Mouse (Mus musculus) liver, adult 2 months (tissue): ENCODE measurements around the gene Lzts2. TPM values are rescaled to one million over a fixed set of nuclear protein-coding genes. Genes with fewer than 3 reads are reported as not detected.

ENCODE experiments used
- DNase-seq: peaks from one replicate; pipeline ENCODE4 v3.0.0-alpha.2; 2011; ENCODE audit warnings: low read depth, low spot score; ENCODE audit errors: extremely low read depth
- H3K27ac ChIP-seq: fragments of 200-500 bp; replicated peaks from 2 replicates; pipeline ENCODE4 v1.5.1; 2012; ENCODE audit warnings: low read depth, mild to moderate bottlenecking, control low read depth, inconsistent platforms, low read length; ENCODE audit not compliant: insufficient read depth
- H3K27me3 ChIP-seq: fragments of 200-500 bp; 2 replicates; pipeline ENCODE4 v1.6.1; 2012; ENCODE audit warnings: mild to moderate bottlenecking, moderate library complexity, low read length, inconsistent platforms; ENCODE audit not compliant: control insufficient read depth, insufficient read depth
- H3K36me3 ChIP-seq: fragments of 200-500 bp; 2 replicates; pipeline ENCODE4 v1.6.1; 2012; ENCODE audit warnings: low read length, inconsistent platforms; ENCODE audit not compliant: control insufficient read depth, insufficient read depth
- H3K4me1 ChIP-seq: fragments of 200-500 bp; 2 replicates; pipeline ENCODE4 v1.6.1; 2011; ENCODE audit warnings: low read length; ENCODE audit not compliant: control insufficient read depth, insufficient read depth
- H3K4me3 ChIP-seq: fragments of 200-500 bp; 2 replicates; pipeline ENCODE4 v1.5.1; 2011; ENCODE audit warnings: low read depth, mild to moderate bottlenecking, control low read depth, low read length, moderate library complexity; ENCODE audit not compliant: insufficient read depth
- H3K79me2 ChIP-seq: fragments of 200-500 bp; 2 replicates; pipeline ENCODE4 v1.6.1; 2012; ENCODE audit warnings: inconsistent platforms, mild to moderate bottlenecking, low read length, moderate library complexity; ENCODE audit not compliant: control insufficient read depth, insufficient read depth
- H3K9ac ChIP-seq: fragments of 200-500 bp; 2 replicates; pipeline ENCODE4 v1.6.1; 2012; ENCODE audit warnings: low read depth, mild to moderate bottlenecking, control low read depth, inconsistent platforms, low read length
- CTCF ChIP-seq: fragments of 200-500 bp; IDR thresholded peaks from 2 replicates; pipeline ENCODE4 v1.5.1; 2011; ENCODE audit warnings: low read depth, low read length, control low read depth
- POLR2A ChIP-seq: fragments of 200-500 bp; IDR thresholded peaks from 2 replicates; pipeline ENCODE4 v1.6.1; 2011; ENCODE audit warnings: low read length, control low read depth; ENCODE audit not compliant: insufficient read depth; ENCODE audit errors: extremely low read depth
- WGBS: fragments of 180-500 bp; shearing (Covaris S2); methylation state at CpG from one replicate; pipeline ENCODE4 v1.1.7; 2018; 5-methylcytosine and 5-hydroxymethylcytosine counted together
- polyA plus RNA-seq: library from polyadenylated mRNA; depleted of rRNA; stranded (reverse); fragments of >200 nt; gene quantifications from 2 replicates; pipeline ENCODE4 v1.2.3, GENCODE M21; 2012; rRNA removed
- total RNA-seq: library from RNA; depleted of rRNA; stranded (reverse); fragments of >200 nt; gene quantifications from 2 replicates; pipeline ENCODE4 v1.2.3, GENCODE M21; 2014; rRNA removed

Gene Lzts2
- total RNA-seq (3.4 and 4.6 TPM in 2 replicates), polyA plus RNA-seq (14.2 and 14.3 TPM in 2 replicates)

DNA sequence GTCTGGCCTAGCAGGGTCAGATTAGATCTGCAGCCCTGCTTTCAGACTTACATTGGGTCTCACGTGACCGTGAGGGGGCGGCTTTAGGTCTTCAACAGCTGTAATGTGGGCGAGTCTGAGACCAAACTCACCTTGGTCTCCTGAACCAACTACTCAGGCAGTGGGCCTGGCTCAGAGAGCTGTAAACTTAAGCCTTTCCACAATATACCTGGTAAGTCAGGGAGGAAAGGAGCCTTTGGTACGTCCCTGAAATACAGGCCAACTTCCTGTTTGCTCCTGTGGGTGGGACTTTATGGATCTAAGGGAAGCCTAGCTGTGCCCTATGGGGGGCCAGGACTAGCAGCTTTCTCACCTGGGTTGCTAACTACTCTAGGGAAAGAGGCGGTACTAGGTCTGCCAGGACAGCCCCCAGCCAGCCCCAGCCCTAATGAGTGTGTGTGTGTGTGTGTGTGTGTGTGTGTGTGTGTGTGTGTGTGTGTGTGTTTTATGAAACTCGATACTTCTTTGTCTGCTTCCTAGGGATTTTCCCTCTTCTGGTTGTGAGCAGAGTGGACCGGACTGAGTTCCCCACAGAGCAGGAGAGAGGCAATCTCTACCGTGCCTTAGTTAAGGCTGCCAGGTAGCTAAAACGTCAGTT lies at the start of gene Lzts2:
Lzts2 (plus strand) TSS at position 80 of the 637 bp plus-strand sequence.
- peaks cover 16% of the 10 kb centered on the region for H3K4me1 ChIP-seq
- H3K4me3 ChIP-seq, result peak within 1 kb of the TSS; percentile 73
- H3K27ac ChIP-seq, result peak within 1 kb of the TSS; percentile 92
- H3K9ac ChIP-seq, result peak within 1 kb of the TSS; percentile 79
- WGBS, result 10% methylated on average over 10 of the region's 10 CpGs
- peaks cover 10% of the 10 kb centered on the region for H3K36me3 ChIP-seq
- TF ChIP-seq POLR2A (no peak), CTCF (no peak)
- H3K27me3 ChIP-seq, result no peaks in the 10 kb centered on the region
- H3K79me2 ChIP-seq, result peaks cover 5% of the 10 kb centered on the region; the same call in 1 of the 2 replicates
- peak; percentile 62 for DNase-seq

DNA sequence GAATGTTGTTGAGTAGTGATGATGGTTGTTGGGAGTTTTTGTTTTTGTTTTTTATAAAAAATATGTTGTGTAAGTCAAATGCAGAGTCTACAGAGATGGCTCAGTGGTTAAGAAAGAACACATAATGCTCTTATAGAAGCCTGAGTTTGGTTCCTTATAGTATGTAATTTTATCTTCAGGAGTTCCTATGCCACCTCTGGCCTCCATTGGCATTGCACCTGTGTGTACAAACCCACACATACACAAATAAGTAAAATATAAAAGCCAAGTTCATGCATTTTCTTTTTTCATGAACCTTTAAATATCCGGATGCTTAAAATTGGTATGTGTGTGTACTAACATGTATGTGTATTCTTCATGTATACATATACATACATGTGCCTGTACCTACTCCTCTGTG lies 48.2 kb upstream of the Lzts2 start:
- H3K36me3 ChIP-seq, result peaks cover 53% of the 10 kb centered on the region
- 95% methylated on average over 1 of the region's 1 CpGs for WGBS

DNA sequence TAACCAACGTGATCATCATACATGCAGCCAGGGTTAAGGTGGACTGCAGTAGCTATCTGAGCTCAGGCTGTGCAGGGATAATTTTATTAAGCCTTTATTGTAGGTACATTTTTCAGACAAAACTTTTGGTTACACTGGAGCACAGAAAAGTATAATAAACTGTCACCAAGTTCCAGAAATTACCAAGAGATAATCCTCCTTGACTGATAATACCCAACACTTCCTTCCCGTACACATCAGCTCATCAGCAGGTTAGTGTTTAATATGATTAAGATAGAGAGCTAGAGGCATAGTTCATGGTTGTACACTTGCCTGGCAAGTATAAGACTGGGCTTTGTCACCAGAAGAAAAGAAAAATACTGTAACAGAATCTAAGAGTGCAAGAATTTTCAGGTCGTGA lies 45.9 kb upstream of the Lzts2 start:
- Histone ChIP-seq H3K79me2 (no peaks in the 10 kb centered on the region), H3K4me1 (no peaks in the 10 kb centered on the region), H3K4me3 (no peak overlapping the region), H3K36me3 (peaks cover 58% of the 10 kb centered on the region), H3K27ac (no peak overlapping the region), H3K9ac (no peak overlapping the region), H3K27me3 (no peaks in the 10 kb centered on the region)
- WGBS, result 90% methylated on average over 3 of the region's 3 CpGs
- DNase-seq, result no peak
- TF ChIP-seq CTCF (no peak), POLR2A (no peak)

More for the DNA sequence above, 48.2 kb upstream of the Lzts2 start:
- Histone ChIP-seq H3K79me2 (no peaks in the 10 kb centered on the region), H3K27ac (no peak overlapping the region), H3K4me1 (no peaks in the 10 kb centered on the region), H3K9ac (no peak overlapping the region), H3K27me3 (no peaks in the 10 kb centered on the region), H3K4me3 (no peak overlapping the region)
- TF ChIP-seq CTCF (no peak), POLR2A (no peak)
- no peak for DNase-seq

DNA sequence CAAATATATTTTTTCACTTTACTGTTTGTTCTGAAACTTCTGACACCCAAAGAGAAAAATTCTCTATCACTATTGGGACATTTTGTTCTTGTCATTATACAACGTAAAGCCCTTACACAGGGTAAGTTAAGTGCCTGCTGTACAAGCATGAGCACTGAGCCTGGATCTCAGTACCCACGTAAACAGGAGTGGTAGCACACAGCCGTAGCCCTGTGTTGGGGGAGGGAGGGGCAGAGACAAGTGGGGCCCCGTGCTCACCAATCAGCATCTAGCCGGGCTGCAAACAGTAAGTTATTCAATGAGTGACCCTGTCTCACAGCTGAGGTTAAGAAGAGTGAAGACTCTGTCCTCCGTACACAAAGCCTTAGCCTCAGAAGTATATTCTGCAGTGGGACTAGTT lies 37.6 kb upstream of the Lzts2 start:
- 89% methylated on average over 6 of the region's 6 CpGs for WGBS
- Histone ChIP-seq H3K27ac (no peak overlapping the region), H3K79me2 (no peaks in the 10 kb centered on the region), H3K4me1 (no peaks in the 10 kb centered on the region), H3K9ac (no peak overlapping the region), H3K4me3 (no peak overlapping the region), H3K27me3 (no peaks in the 10 kb centered on the region), H3K36me3 (peaks cover 62% of the 10 kb centered on the region)
- TF ChIP-seq POLR2A (no peak), CTCF (no peak)
- no peak for DNase-seq

DNA sequence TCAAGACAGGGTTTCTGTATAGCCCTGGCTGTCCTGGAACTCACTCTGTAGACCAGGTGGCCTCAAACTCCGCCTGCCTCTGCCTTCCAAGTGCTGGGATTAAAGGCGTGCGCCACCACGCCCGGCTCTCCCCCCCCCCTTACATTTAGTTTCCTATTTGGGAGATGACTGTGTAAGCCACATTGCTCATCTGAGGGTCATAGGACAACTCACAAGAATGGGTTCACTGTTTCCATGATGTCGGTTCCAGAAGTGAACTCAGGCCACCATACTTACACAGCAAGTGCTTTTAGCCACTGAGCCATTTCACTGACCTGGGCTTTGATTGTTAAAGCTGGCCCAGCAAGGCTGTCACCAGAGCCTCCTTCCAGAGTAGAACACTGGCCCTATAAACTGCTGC lies 37.1 kb upstream of the Lzts2 start:
- TF ChIP-seq CTCF, result no peak
- Histone ChIP-seq H3K4me1 (no peaks in the 10 kb centered on the region), H3K4me3 (no peak overlapping the region), H3K9ac (no peak overlapping the region), H3K36me3 (peaks cover 61% of the 10 kb centered on the region), H3K27me3 (no peaks in the 10 kb centered on the region), H3K79me2 (no peaks in the 10 kb centered on the region), H3K27ac (no peak overlapping the region)
- DNase-seq, result no peak
- WGBS, result 88% methylated on average over 6 of the region's 6 CpGs

DNA sequence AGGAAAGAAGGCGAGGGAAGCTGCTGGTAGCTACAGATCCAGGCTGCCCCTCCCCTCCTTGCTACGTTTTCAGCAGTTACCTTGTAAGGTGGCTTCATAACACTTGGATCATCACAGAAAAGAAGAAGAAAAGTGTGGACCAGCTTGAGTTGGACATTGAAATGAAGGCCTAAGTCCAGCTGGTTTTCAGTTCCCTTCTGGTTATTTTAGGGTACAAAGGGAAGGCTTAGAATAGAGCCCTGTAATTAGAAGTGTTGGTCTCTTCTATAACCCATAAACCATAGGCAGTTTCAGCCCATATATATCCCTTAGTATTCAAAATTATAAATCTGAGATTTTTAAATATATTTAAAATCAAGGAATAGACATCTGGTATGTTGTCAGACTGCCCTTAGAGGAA lies 33.4 kb upstream of the Lzts2 start:
- H3K4me3 ChIP-seq, result no peak overlapping the region
- no peak overlapping the region for H3K27ac ChIP-seq
- H3K27me3 ChIP-seq, result no peaks in the 10 kb centered on the region
- no peak for TF ChIP-seq POLR2A
- no peak for TF ChIP-seq CTCF
- WGBS, result 100% methylated on average over 2 of the region's 2 CpGs
- no peak for DNase-seq
- no peak overlapping the region for H3K9ac ChIP-seq
- H3K36me3 ChIP-seq, result peaks cover 29% of the 10 kb centered on the region
- H3K79me2 ChIP-seq, result no peaks in the 10 kb centered on the region
- H3K4me1 ChIP-seq, result peaks cover 22% of the 10 kb centered on the region
